Comparison of ENCODE assay signal across 18 mouse cellular contexts in genomic region chr1:192832338-192832737, GRCm38 (mm10). TPM values are rescaled to one million over a fixed set of nuclear protein-coding genes. Genes with fewer than 3 reads are reported as not detected.
DNase-seq lines count a peak whose midpoint lies in the region; ATAC-seq lines count a peak whose summit lies in the region.
"Had no signal": no experiment of that assay in that cellular context is flagged by ENCODE, and none has a peak within 500 bp of the region (broad histone marks: within the 10 kb centered on the region; RNA-seq: fewer than 3 reads in every experiment).

No protein-coding gene starts in this region.

- no peaks in the 10 kb centered on the region for H3K36me3 ChIP-seq in midbrain, embryonic 11.5 days (ENCODE audit: control insufficient read depth, insufficient read depth, low read length)
- H3K36me3 ChIP-seq in midbrain, embryonic 10.5 days: no peaks in the 10 kb centered on the region
- peaks cover 10% of the 10 kb centered on the region; the same call in 1 of the 2 replicates for H3K36me3 ChIP-seq in limb, embryonic 10.5 days
- H3K36me3 ChIP-seq: embryonic facial prominence, embryonic 10.5 days; embryonic facial prominence, embryonic 12.5 days; forebrain, embryonic 15.5 days had no signal

- peaks cover 29% of the 10 kb centered on the region for H3K4me1 ChIP-seq in midbrain, embryonic 11.5 days (ENCODE audit: control insufficient read depth, insufficient read depth, low read length)
- peaks cover 59% of the 10 kb centered on the region for H3K4me1 ChIP-seq in midbrain, embryonic 10.5 days
- peaks cover 74% of the 10 kb centered on the region for H3K4me1 ChIP-seq in limb, embryonic 10.5 days

- H3K4me2 ChIP-seq in midbrain, embryonic 11.5 days: no peak overlapping the region
- H3K4me2 ChIP-seq: embryonic facial prominence, embryonic 12.5 days; forebrain, embryonic 13.5 days; forebrain, embryonic 15.5 days had no signal

- ATAC-seq in midbrain, embryonic 11.5 days (ENCODE audit: low FRiP score): no peak
- ATAC-seq: forebrain, embryonic 13.5 days; forebrain, embryonic 15.5 days; forebrain, postnatal 0 days had no signal

- no peak overlapping the region for H3K27ac ChIP-seq in midbrain, embryonic 11.5 days (ENCODE audit: low read depth, low read length)
- no peak overlapping the region for H3K27ac ChIP-seq in midbrain, embryonic 10.5 days (replicated peaks)
- H3K27ac ChIP-seq in limb, embryonic 10.5 days: 0 out of 2 replicates have a peak overlapping the region, but pooled peaks have one; percentile 17
- H3K27ac ChIP-seq: embryonic facial prominence, embryonic 12.5 days; forebrain, embryonic 13.5 days; forebrain, embryonic 15.5 days had no signal

- peaks cover 21% of the 10 kb centered on the region for H3K27me3 ChIP-seq in midbrain, embryonic 11.5 days (ENCODE audit: control insufficient read depth, insufficient read depth, low read length)
- H3K27me3 ChIP-seq in midbrain, embryonic 10.5 days (ENCODE audit: low read depth, poor library complexity, severe bottlenecking): peaks cover 96% of the 10 kb centered on the region
- H3K27me3 ChIP-seq in limb, embryonic 10.5 days (ENCODE audit: low read depth, poor library complexity, severe bottlenecking): peaks cover 32% of the 10 kb centered on the region
- H3K27me3 ChIP-seq: forebrain, embryonic 15.5 days had no signal

- no peak overlapping the region for H3K4me3 ChIP-seq in midbrain, embryonic 11.5 days (ENCODE audit: low read depth, low read length)
- no peak overlapping the region for H3K4me3 ChIP-seq in midbrain, embryonic 10.5 days
- no peak overlapping the region for H3K4me3 ChIP-seq in limb, embryonic 10.5 days
- H3K4me3 ChIP-seq: embryonic facial prominence, embryonic 10.5 days; embryonic facial prominence, embryonic 12.5 days; forebrain, embryonic 13.5 days; forebrain, embryonic 15.5 days had no signal

- H3K9ac ChIP-seq in midbrain, embryonic 11.5 days (ENCODE audit: low read length): no peak overlapping the region
- H3K9ac ChIP-seq: embryonic facial prominence, embryonic 12.5 days; forebrain, embryonic 13.5 days; forebrain, embryonic 15.5 days; forebrain, postnatal 0 days had no signal

- H3K9me3 ChIP-seq in midbrain, embryonic 11.5 days (ENCODE audit: control insufficient read depth, low read length): no peaks in the 10 kb centered on the region
- no peaks in the 10 kb centered on the region for H3K9me3 ChIP-seq in midbrain, embryonic 10.5 days (replicated peaks)
- H3K9me3 ChIP-seq in limb, embryonic 10.5 days (replicated peaks): no peaks in the 10 kb centered on the region
- H3K9me3 ChIP-seq: embryonic facial prominence, embryonic 10.5 days; embryonic facial prominence, embryonic 12.5 days; forebrain, embryonic 13.5 days; forebrain, embryonic 15.5 days had no signal

- WGBS in midbrain, embryonic 11.5 days: 62% methylated on average over 2 of the region's 2 CpGs
- WGBS in midbrain, embryonic 10.5 days: 64% methylated on average over 2 of the region's 2 CpGs
- 74% methylated on average over 2 of the region's 2 CpGs for WGBS in limb, embryonic 10.5 days

- peak; percentile 62 for DNase-seq in midbrain, embryonic 11.5 days (ENCODE audit: low spot score, missing footprints)
- DNase-seq in midbrain, embryonic 10.5 days (ENCODE audit: low spot score): no peak
- no peak for DNase-seq in limb, embryonic 10.5 days (ENCODE audit: low spot score)
- DNase-seq in lung, postnatal 36 days: no peak
- no peak for DNase-seq in retina, postnatal 1 day
- DNase-seq: adrenal gland, adult 8-10 months; adrenal gland, postnatal 14 days; adrenal gland, postnatal 36 days; cerebellum, adult 11-12 months; cerebellum, adult 2 months; cerebellum, adult 9-10 months; cerebellum, postnatal 10 days; cerebellum, postnatal 25 days; forebrain, postnatal 0 days had no signal

RNA-seq across cellular contexts. Expression of gene Sertad4, which starts 23.2 kb away (rescaled TPM):
- 14.3 and 14.9 TPM in 2 replicates for polyA plus RNA-seq in midbrain, embryonic 11.5 days (2014; fragmentation: Nextera tagmentation; extraction: Ambion mirVana)
- polyA plus RNA-seq in midbrain, embryonic 10.5 days (2016; fragmentation: Nextera tagmentation; extraction: Ambion mirVana): 8.3 and 11.4 TPM in 2 replicates
- polyA plus RNA-seq in limb, embryonic 10.5 days (2016; fragmentation: Nextera tagmentation; extraction: Ambion mirVana): 57.2 and 66.6 TPM in 2 replicates
